Mouse (Mus musculus): Measurements from ENCODE around the gene Dixdc1. TPM values are rescaled to one million over a fixed set of nuclear protein-coding genes. Genes with fewer than 3 reads are reported as not detected.
A peak's percentile ranks its signal among the peaks of the same experiment; 100 is the strongest.

Dixdc1 gene
- polyA plus RNA-seq, 1 experiment from 2014 or later: 7.6 TPM

GRCm38 (mm10) chr9:50681727-50682126 is 57.6 kb downstream of the Dixdc1 start:
- DNase-seq (ENCODE audit: low spot score): no peak
- Histone ChIP-seq H3K4me1 (no peaks in the 10 kb centered on the region), H3K27me3 (ENCODE audit: insufficient read depth, poor library complexity, severe bottlenecking) (no peaks in the 10 kb centered on the region), H3K27ac (no peak overlapping the region), H3K36me3 (peaks cover 12% of the 10 kb centered on the region; the same call in 1 of the 2 replicates), H3K9me3 (no peaks in the 10 kb centered on the region), H3K4me3 (no peak overlapping the region)
- 58% methylated on average over 7 of the region's 7 CpGs for WGBS

- Histone ChIP-seq H3K9me3 (no peaks in the 10 kb centered on the region), H3K4me1 (no peaks in the 10 kb centered on the region), H3K27me3 (ENCODE audit: insufficient read depth, poor library complexity, severe bottlenecking) (no peaks in the 10 kb centered on the region), H3K4me3 (no peak overlapping the region), H3K36me3 (peaks cover 12% of the 10 kb centered on the region; the same call in 1 of the 2 replicates), H3K27ac (no peak overlapping the region)
- no peak for DNase-seq (ENCODE audit: low spot score)
- WGBS: 73% methylated on average over 1 of the region's 1 CpGs
These were observed 59.9 kb downstream of the Dixdc1 start for GRCm38 (mm10) chr9:50679406-50679805.

- no peaks in the 10 kb centered on the region for H3K36me3 ChIP-seq
- H3K27ac ChIP-seq: no peak overlapping the region
- no peak overlapping the region for H3K4me3 ChIP-seq
- H3K4me1 ChIP-seq: no peaks in the 10 kb centered on the region
- no peaks in the 10 kb centered on the region for H3K27me3 ChIP-seq (ENCODE audit: insufficient read depth, poor library complexity, severe bottlenecking)
- WGBS: 16% methylated on average over 1 of the region's 1 CpGs
- no peaks in the 10 kb centered on the region for H3K9me3 ChIP-seq
- DNase-seq (ENCODE audit: low spot score): no peak
These were observed 64.5 kb downstream of the Dixdc1 start for GRCm38 (mm10) chr9:50674771-50675170.

GRCm38 (mm10) chr9:50670690-50671089 is 68.6 kb downstream of the Dixdc1 start:
- Histone ChIP-seq H3K27ac (no peak overlapping the region), H3K36me3 (peaks cover 6% of the 10 kb centered on the region; the same call in 1 of the 2 replicates), H3K9me3 (no peaks in the 10 kb centered on the region), H3K27me3 (ENCODE audit: insufficient read depth, poor library complexity, severe bottlenecking) (no peaks in the 10 kb centered on the region), H3K4me3 (no peak overlapping the region), H3K4me1 (no peaks in the 10 kb centered on the region)
- DNase-seq (ENCODE audit: low spot score): no peak
- 30% methylated on average over 5 of the region's 5 CpGs for WGBS

- H3K36me3 ChIP-seq: peaks cover 6% of the 10 kb centered on the region; the same call in 1 of the 2 replicates
- H3K9me3 ChIP-seq: no peaks in the 10 kb centered on the region
- no peak overlapping the region for H3K4me3 ChIP-seq
- WGBS: 64% methylated on average over 8 of the region's 8 CpGs
- H3K27me3 ChIP-seq (ENCODE audit: insufficient read depth, poor library complexity, severe bottlenecking): no peaks in the 10 kb centered on the region
- no peak overlapping the region for H3K27ac ChIP-seq
- H3K4me1 ChIP-seq: no peaks in the 10 kb centered on the region
- DNase-seq (ENCODE audit: low spot score): no peak
These were observed 71.5 kb downstream of the Dixdc1 start for GRCm38 (mm10) chr9:50667579-50668498.

GRCm38 (mm10) chr9:50666442-50666841 is 72.9 kb downstream of the Dixdc1 start:
- no peak overlapping the region for H3K4me3 ChIP-seq
- WGBS: 70% methylated on average over 6 of the region's 6 CpGs
- no peaks in the 10 kb centered on the region for H3K4me1 ChIP-seq
- H3K9me3 ChIP-seq: no peaks in the 10 kb centered on the region
- no peak for DNase-seq (ENCODE audit: low spot score)
- H3K36me3 ChIP-seq: peaks cover 6% of the 10 kb centered on the region; the same call in 1 of the 2 replicates
- H3K27ac ChIP-seq: no peak overlapping the region
- no peaks in the 10 kb centered on the region for H3K27me3 ChIP-seq (ENCODE audit: insufficient read depth, poor library complexity, severe bottlenecking)

GRCm38 (mm10) chr9:50664826-50665225 is 74.5 kb downstream of the Dixdc1 start:
- Histone ChIP-seq H3K36me3 (peaks cover 6% of the 10 kb centered on the region; the same call in 1 of the 2 replicates), H3K9me3 (no peaks in the 10 kb centered on the region), H3K27me3 (ENCODE audit: insufficient read depth, poor library complexity, severe bottlenecking) (no peaks in the 10 kb centered on the region), H3K4me3 (no peak overlapping the region), H3K27ac (no peak overlapping the region), H3K4me1 (no peaks in the 10 kb centered on the region)
- DNase-seq (ENCODE audit: low spot score): no peak
- WGBS: 80% methylated on average over 5 of the region's 5 CpGs

- 20% methylated on average over 12 of the region's 12 CpGs for WGBS
- no peaks in the 10 kb centered on the region for H3K27me3 ChIP-seq (ENCODE audit: insufficient read depth, poor library complexity, severe bottlenecking)
- peaks cover 14% of the 10 kb centered on the region for H3K4me1 ChIP-seq
- H3K27ac ChIP-seq: peak overlapping the region; percentile 59
- DNase-seq (ENCODE audit: low spot score): no peak
- H3K9me3 ChIP-seq: no peaks in the 10 kb centered on the region
- peak overlapping the region; percentile 77 for H3K4me3 ChIP-seq
- H3K36me3 ChIP-seq: peaks cover 24% of the 10 kb centered on the region
These were observed 78.9 kb downstream of the Dixdc1 start for GRCm38 (mm10) chr9:50660431-50660830.

- no peaks in the 10 kb centered on the region for H3K9me3 ChIP-seq
- peak; percentile 93 for DNase-seq (ENCODE audit: low spot score)
- H3K27ac ChIP-seq: peak within 1 kb of the TSS; percentile 97
- H3K4me1 ChIP-seq: peaks cover 14% of the 10 kb centered on the region
- under 1% methylated on average over 63 of the region's 63 CpGs for WGBS
- peaks cover 31% of the 10 kb centered on the region for H3K36me3 ChIP-seq
- H3K27me3 ChIP-seq (ENCODE audit: insufficient read depth, poor library complexity, severe bottlenecking): no peaks in the 10 kb centered on the region
- H3K4me3 ChIP-seq: peak within 1 kb of the TSS; percentile 77
These were observed 79.7 kb downstream of the Dixdc1 start, which contains the start of gene Dlat for GRCm38 (mm10) chr9:50659392-50660217. TSS of gene Dlat (minus strand) at chr9:50659780.

GRCm38 (mm10) chr9:50658941-50659388 is 80.4 kb downstream of the Dixdc1 start:
- no peaks in the 10 kb centered on the region for H3K9me3 ChIP-seq
- H3K36me3 ChIP-seq: peaks cover 37% of the 10 kb centered on the region
- peaks cover 14% of the 10 kb centered on the region for H3K4me1 ChIP-seq
- H3K27ac ChIP-seq: peak overlapping the region; percentile 97
- H3K4me3 ChIP-seq: peak overlapping the region; percentile 77
- WGBS: under 1% methylated on average over 28 of the region's 28 CpGs
- no peak for DNase-seq (ENCODE audit: low spot score)
- no peaks in the 10 kb centered on the region for H3K27me3 ChIP-seq (ENCODE audit: insufficient read depth, poor library complexity, severe bottlenecking)

- Histone ChIP-seq H3K4me3 (peak overlapping the region; percentile 77), H3K27me3 (ENCODE audit: insufficient read depth, poor library complexity, severe bottlenecking) (no peaks in the 10 kb centered on the region), H3K27ac (peak overlapping the region; percentile 97), H3K4me1 (peaks cover 14% of the 10 kb centered on the region), H3K36me3 (peaks cover 43% of the 10 kb centered on the region), H3K9me3 (no peaks in the 10 kb centered on the region)
- WGBS: 25% methylated on average over 5 of the region's 5 CpGs
- DNase-seq (ENCODE audit: low spot score): no peak
These were observed 80.9 kb downstream of the Dixdc1 start for GRCm38 (mm10) chr9:50658391-50658790.

GRCm38 (mm10) chr9:50650503-50650902 is 88.8 kb downstream of the Dixdc1 start:
- Histone ChIP-seq H3K4me1 (no peaks in the 10 kb centered on the region), H3K36me3 (peaks cover 95% of the 10 kb centered on the region), H3K27me3 (ENCODE audit: insufficient read depth, poor library complexity, severe bottlenecking) (no peaks in the 10 kb centered on the region), H3K4me3 (no peak overlapping the region), H3K27ac (no peak overlapping the region), H3K9me3 (no peaks in the 10 kb centered on the region)
- 93% methylated on average over 10 of the region's 10 CpGs for WGBS
- DNase-seq (ENCODE audit: low spot score): peak; percentile 82

Measured in heart, embryonic 10.5 days (tissue).